ENCODE assay signal across 8 mouse cellular contexts in genomic region chr14:59605671-59606353, GRCm38 (mm10). TPM values are rescaled to one million over a fixed set of nuclear protein-coding genes. Genes with fewer than 3 reads are reported as not detected.
DNase-seq lines count a peak whose midpoint lies in the region; ATAC-seq and TF ChIP-seq lines count a peak whose summit lies in the region.

No protein-coding gene starts in this region.

- H3K4me1 ChIP-seq in hindbrain, embryonic 10.5 days (replicated peaks): no peaks in the 10 kb centered on the region
- H3K4me1 ChIP-seq in hindbrain, embryonic 12.5 days: no peaks in the 10 kb centered on the region
- H3K4me1 ChIP-seq in heart, postnatal 0 days (ENCODE audit: control insufficient read depth, insufficient read depth): no peaks in the 10 kb centered on the region
- peaks cover 8% of the 10 kb centered on the region; the same call in 1 of the 2 replicates for H3K4me1 ChIP-seq in midbrain, embryonic 10.5 days

- no peaks in the 10 kb centered on the region for H3K9me3 ChIP-seq in hindbrain, embryonic 10.5 days
- no peaks in the 10 kb centered on the region for H3K9me3 ChIP-seq in hindbrain, embryonic 12.5 days (replicated peaks)
- H3K9me3 ChIP-seq in heart, postnatal 0 days (replicated peaks; ENCODE audit: control insufficient read depth, low read length): no peaks in the 10 kb centered on the region
- no peaks in the 10 kb centered on the region for H3K9me3 ChIP-seq in midbrain, embryonic 10.5 days (replicated peaks)

- no peak overlapping the region for H3K4me3 ChIP-seq in hindbrain, embryonic 10.5 days
- no peak overlapping the region for H3K4me3 ChIP-seq in hindbrain, embryonic 12.5 days
- H3K4me3 ChIP-seq in heart, postnatal 0 days (ENCODE audit: low read depth, low read length): no peak overlapping the region
- no peak overlapping the region for H3K4me3 ChIP-seq in midbrain, embryonic 10.5 days

- TF ChIP-seq EP300 in heart, postnatal 0 days (IDR thresholded peaks at IDR 0.05; ENCODE audit: low read depth): no peak

- peak; percentile 67 for DNase-seq in hindbrain, embryonic 10.5 days (ENCODE audit: low spot score)
- peak; percentile 81 for DNase-seq in adrenal gland, postnatal 14 days
- peak; percentile 57 for DNase-seq in embryo, embryonic 11.5 days (ENCODE audit: low read depth, low spot score)
- DNase-seq in heart, postnatal 0 days (ENCODE audit: low spot score): peak; percentile 42
- DNase-seq in layer of hippocampus, postnatal 25 days (ENCODE audit: extremely low spot score in 1 of 2, low spot score in 1 of 2): peak; percentile 38 to 89
- peak; percentile 65 for DNase-seq in midbrain, embryonic 10.5 days (ENCODE audit: low spot score)
- DNase-seq in spleen, postnatal 10 days (ENCODE audit: low spot score in 2 of 2): peak; percentile 52 to 83

- H3K27ac ChIP-seq in hindbrain, embryonic 10.5 days: no peak overlapping the region
- H3K27ac ChIP-seq in hindbrain, embryonic 12.5 days: no peak overlapping the region
- H3K27ac ChIP-seq in heart, postnatal 0 days (ENCODE audit: low read depth): no peak overlapping the region
- no peak overlapping the region for H3K27ac ChIP-seq in midbrain, embryonic 10.5 days (replicated peaks)

- TF ChIP-seq CTCF in heart, postnatal 0 days (IDR thresholded peaks at IDR 0.05; ENCODE audit: low read depth): peak; percentile 68

- peaks cover 10% of the 10 kb centered on the region for H3K27me3 ChIP-seq in hindbrain, embryonic 10.5 days (ENCODE audit: insufficient read depth, poor library complexity, severe bottlenecking)
- peaks cover 13% of the 10 kb centered on the region for H3K27me3 ChIP-seq in hindbrain, embryonic 12.5 days
- no peaks in the 10 kb centered on the region for H3K27me3 ChIP-seq in heart, postnatal 0 days (ENCODE audit: control insufficient read depth, insufficient read depth, low read length)
- H3K27me3 ChIP-seq in midbrain, embryonic 10.5 days (ENCODE audit: low read depth, poor library complexity, severe bottlenecking): no peaks in the 10 kb centered on the region

- no peaks in the 10 kb centered on the region for H3K36me3 ChIP-seq in hindbrain, embryonic 10.5 days
- H3K36me3 ChIP-seq in hindbrain, embryonic 12.5 days: no peaks in the 10 kb centered on the region
- no peaks in the 10 kb centered on the region for H3K36me3 ChIP-seq in heart, postnatal 0 days (replicated peaks; ENCODE audit: control insufficient read depth, insufficient read depth, low read length)
- no peaks in the 10 kb centered on the region for H3K36me3 ChIP-seq in midbrain, embryonic 10.5 days

- ATAC-seq in hindbrain, embryonic 12.5 days (ENCODE audit: low FRiP score): no peak
- ATAC-seq in heart, postnatal 0 days (ENCODE audit: insufficient read depth, low read depth): no peak

- 23% methylated on average over 5 of the region's 5 CpGs for WGBS in hindbrain, embryonic 10.5 days
- WGBS in hindbrain, embryonic 12.5 days: 25% methylated on average over 5 of the region's 5 CpGs
- WGBS in heart, postnatal 0 days: 17% methylated on average over 5 of the region's 5 CpGs
- 30% methylated on average over 5 of the region's 5 CpGs for WGBS in midbrain, embryonic 10.5 days

- H3K4me2 ChIP-seq in hindbrain, embryonic 12.5 days (replicated peaks): no peak overlapping the region
- H3K4me2 ChIP-seq in heart, postnatal 0 days (ENCODE audit: low read depth, low read length): no peak overlapping the region

- no peak overlapping the region for H3K9ac ChIP-seq in hindbrain, embryonic 12.5 days
- H3K9ac ChIP-seq in heart, postnatal 0 days (replicated peaks; ENCODE audit: low read depth, low read length): no peak overlapping the region

RNA-seq across cellular contexts. Expression of gene Cdadc1, which starts 8.1 kb away (rescaled TPM):
- polyA plus RNA-seq in hindbrain, embryonic 10.5 days (2016; fragmentation: Nextera tagmentation; extraction: Ambion mirVana): 23.5 and 26.3 TPM in 2 replicates
- polyA plus RNA-seq in hindbrain, embryonic 12.5 days (2016; fragmentation: Nextera tagmentation; extraction: Ambion mirVana): 34.1 and 35.2 TPM in 2 replicates
- 56.4 and 70.4 TPM in 2 replicates for total RNA-seq in adrenal gland, postnatal 14 days (2021)
- total RNA-seq in heart, postnatal 0 days (2014; rRNA removed; ENCODE audit: low replicate concordance): 3.7 and 5.3 TPM in 2 replicates
- 30.9 and 32.3 TPM in 2 replicates for polyA plus RNA-seq in heart, postnatal 0 days (2015; fragmentation: Nextera tagmentation; extraction: Ambion mirVana)
- total RNA-seq in layer of hippocampus, postnatal 25 days (2021): 10 to 100 TPM; 65.0 to 67.0 TPM
- polyA plus RNA-seq in midbrain, embryonic 10.5 days (2016; fragmentation: Nextera tagmentation; extraction: Ambion mirVana): 26.9 and 28.9 TPM in 2 replicates

RNA-seq across cellular contexts. Expression of gene Shisa2, which starts 19.3 kb away (rescaled TPM):
- polyA plus RNA-seq in hindbrain, embryonic 10.5 days (2016; fragmentation: Nextera tagmentation; extraction: Ambion mirVana): 15.0 and 17.1 TPM in 2 replicates
- 22.4 and 27.9 TPM in 2 replicates for polyA plus RNA-seq in hindbrain, embryonic 12.5 days (2016; fragmentation: Nextera tagmentation; extraction: Ambion mirVana)
- total RNA-seq in adrenal gland, postnatal 14 days (2021): 2.4 and 2.8 TPM in 2 replicates
- 11.1 and 14.2 TPM in 2 replicates for total RNA-seq in heart, postnatal 0 days (2014; rRNA removed; ENCODE audit: low replicate concordance)
- polyA plus RNA-seq in heart, postnatal 0 days (2015; fragmentation: Nextera tagmentation; extraction: Ambion mirVana): 1.8 and 2.3 TPM in 2 replicates
- 1 to 10 TPM; 3.1 to 4.5 TPM for total RNA-seq in layer of hippocampus, postnatal 25 days (2021)
- 7.6 and 8.8 TPM in 2 replicates for polyA plus RNA-seq in midbrain, embryonic 10.5 days (2016; fragmentation: Nextera tagmentation; extraction: Ambion mirVana)
